Mouse (Mus musculus): ENCODE data around the gene Itpripl2.

Itpripl2 gene

DNA sequence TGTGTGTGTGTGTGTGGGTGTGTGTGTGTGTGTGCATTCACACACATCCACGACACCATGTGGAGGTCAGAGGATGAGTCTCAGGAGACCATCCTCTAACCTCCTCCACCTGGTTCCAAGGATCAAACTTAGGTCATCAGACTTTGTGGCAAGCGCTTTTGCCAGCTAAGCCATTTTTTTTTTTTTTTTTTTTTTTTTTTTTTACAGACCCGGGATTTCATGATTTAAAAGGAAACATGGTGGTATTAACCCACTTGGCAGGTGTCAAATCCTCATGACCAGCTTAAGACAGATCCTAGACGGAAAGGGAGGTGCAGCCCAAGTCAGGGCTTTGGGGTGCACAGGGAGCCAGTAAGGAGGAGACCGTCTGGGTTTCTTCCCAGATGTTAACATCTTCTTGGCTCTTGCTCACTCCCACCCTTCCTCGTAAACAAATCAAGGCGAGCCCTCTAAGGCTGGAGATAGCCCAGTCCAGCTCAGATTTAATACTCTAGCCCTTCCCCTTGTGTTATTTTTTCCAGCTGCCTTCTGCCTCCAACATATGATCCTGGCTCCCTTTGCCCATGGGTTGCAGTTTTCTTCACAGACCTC lies 47.8 kb downstream of the Itpripl2 start:
- no peak for DNase-seq (ENCODE audit: low read depth, low spot score)

DNA sequence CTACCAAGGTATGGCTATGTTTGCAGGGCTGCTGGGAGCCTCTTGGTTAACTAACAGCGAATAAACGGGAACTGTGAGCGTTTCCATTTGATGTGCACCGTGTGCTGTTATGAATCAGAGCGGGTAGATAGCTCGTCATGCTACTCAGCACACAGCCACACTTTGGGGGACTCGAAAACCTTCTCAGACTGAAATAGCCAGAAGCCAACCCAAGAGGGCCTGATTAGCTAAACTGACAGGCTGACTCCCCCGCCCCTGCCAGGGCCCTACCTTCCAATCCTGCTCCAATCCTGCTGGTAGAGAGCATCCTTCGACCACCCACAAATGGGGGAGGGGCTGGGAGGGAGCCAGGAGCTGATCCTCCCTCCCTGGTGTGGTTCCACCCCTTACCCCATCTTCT lies 48.4 kb downstream of the Itpripl2 start:
- DNase-seq (ENCODE audit: low read depth, low spot score): no peak

DNA sequence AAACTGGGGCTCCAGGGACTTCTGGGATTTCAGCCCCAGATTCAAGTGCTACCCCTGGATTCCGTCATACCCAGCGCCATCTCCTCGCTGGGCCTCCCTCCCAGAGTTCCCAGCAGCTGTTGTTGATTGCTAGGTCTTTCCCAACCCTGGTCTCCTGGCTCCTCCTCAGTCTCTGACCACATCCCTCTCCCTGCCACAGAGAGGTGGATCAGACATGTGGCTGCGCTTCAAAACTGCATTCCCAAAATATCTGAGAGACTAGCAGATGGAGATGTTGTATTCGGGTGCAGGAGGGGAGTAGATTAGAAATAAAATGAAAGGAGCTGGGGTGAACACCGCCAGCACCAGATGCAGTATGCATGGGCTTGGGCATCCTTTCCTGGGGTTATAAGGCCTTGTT lies 50.2 kb downstream of the Itpripl2 start:
- DNase-seq (ENCODE audit: low read depth, low spot score): no peak

DNA sequence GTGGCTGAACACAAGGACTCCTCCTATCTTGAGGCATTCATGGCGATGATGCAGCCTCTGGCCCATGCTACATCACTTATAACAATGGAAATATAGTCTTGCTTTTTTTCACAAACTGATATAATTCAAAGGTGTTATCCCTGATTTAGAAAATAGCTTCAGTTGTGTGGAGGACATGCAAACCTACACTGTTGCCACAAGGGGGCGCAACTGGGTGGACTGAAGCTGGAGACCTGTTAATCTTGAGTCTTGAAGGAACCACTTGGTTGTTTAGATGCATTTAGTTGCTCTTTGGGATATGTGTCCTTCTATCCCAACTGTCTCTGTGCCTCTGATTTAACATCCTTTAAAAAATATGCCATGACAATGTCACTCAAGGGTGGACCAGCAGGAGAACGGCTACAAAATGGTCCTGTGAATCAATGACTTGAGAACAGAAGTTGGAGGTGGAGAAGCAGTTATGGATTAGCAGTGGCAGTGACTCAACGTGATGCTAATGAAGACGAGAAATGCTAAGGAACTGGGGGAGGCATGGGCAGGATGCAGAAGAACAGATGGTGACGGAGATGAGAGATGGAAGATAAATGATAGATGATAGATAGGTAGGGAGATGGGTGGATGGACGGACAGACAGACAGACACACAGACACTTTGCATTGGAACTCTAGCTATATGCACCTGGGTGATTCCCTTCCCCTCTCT lies 54.5 kb downstream of the Itpripl2 start:
- DNase-seq (ENCODE audit: low read depth, low spot score): no peak

Measured in retina, adult 2 months (tissue).